Mouse (Mus musculus) neural tube, embryonic 11.5 days (tissue): ENCODE results near the gene Sgip1. TPM values are rescaled to one million over a fixed set of nuclear protein-coding genes. Genes with fewer than 3 reads are reported as not detected.

ENCODE experiments used
- ATAC-seq: fragments of 200-750 bp; cut with Nextera tagmentation; 2 replicates; pipeline ENCODE4 v1.8.0; 2017; ENCODE audit warnings: moderate number of reproducible peaks, mild to moderate bottlenecking, moderate TSS enrichment, moderate library complexity; ENCODE audit not compliant: insufficient read depth, low FRiP score, low TSS enrichment
- DNase-seq: peaks from one replicate; pipeline ENCODE4 v3.0.0-alpha.2; 2015; ENCODE audit warnings: low spot score
- H3K27ac ChIP-seq: fragments of 300-500 bp; sonication (generic); 2 replicates; pipeline ENCODE4 v1.5.1; 2014; ENCODE audit warnings: low read depth, mild to moderate bottlenecking, low read length
- H3K27me3 ChIP-seq: fragments of 300-500 bp; sonication (generic); 2 replicates; pipeline ENCODE4 v1.6.1; 2014; ENCODE audit warnings: mild to moderate bottlenecking, low read length, mixed read lengths; ENCODE audit not compliant: control insufficient read depth, insufficient read depth
- H3K36me3 ChIP-seq: fragments of 300-500 bp; sonication (generic); 2 replicates; pipeline ENCODE4 v1.6.1; 2014; ENCODE audit warnings: mild to moderate bottlenecking, low read length, moderate library complexity, mixed read lengths; ENCODE audit not compliant: control insufficient read depth, insufficient read depth
- H3K4me1 ChIP-seq: fragments of 300-500 bp; sonication (generic); 2 replicates; pipeline ENCODE4 v1.6.1; 2014; ENCODE audit warnings: low read length, mixed read lengths; ENCODE audit not compliant: control insufficient read depth, insufficient read depth
- H3K4me2 ChIP-seq: fragments of 300-500 bp; sonication (generic); 2 replicates; pipeline ENCODE4 v1.6.1; 2014; ENCODE audit warnings: low read depth, mild to moderate bottlenecking, moderate library complexity
- H3K4me3 ChIP-seq: fragments of 300-500 bp; sonication (generic); 2 replicates; pipeline ENCODE4 v1.5.1; 2014; ENCODE audit warnings: low read depth, low read length
- H3K9ac ChIP-seq: fragments of 300-500 bp; sonication (generic); 2 replicates; pipeline ENCODE4 v1.6.1; 2014; ENCODE audit warnings: mild to moderate bottlenecking, low read length
- H3K9me3 ChIP-seq: fragments of 300-500 bp; sonication (generic); 2 replicates; pipeline ENCODE4 v1.6.1; 2016; ENCODE audit warnings: low read length; ENCODE audit not compliant: control insufficient read depth
- WGBS: fragments of 180-500 bp; shearing (Covaris S2); extraction: QIAGEN DNeasy Blood & Tissue Kit; methylation state at CpG from one replicate; pipeline ENCODE4 v1.1.7; 2014; 5-methylcytosine and 5-hydroxymethylcytosine counted together
- polyA plus RNA-seq: library from polyadenylated mRNA; unstranded; fragments of >200 nt; fragmentation: Nextera tagmentation; extraction: Ambion mirVana; gene quantifications from 2 replicates; pipeline ENCODE4 v1.2.1, GENCODE M21; 2014

Sgip1 gene
- polyA plus RNA-seq, 1 experiment from 2014 or later: 20.0 TPM

DNA sequence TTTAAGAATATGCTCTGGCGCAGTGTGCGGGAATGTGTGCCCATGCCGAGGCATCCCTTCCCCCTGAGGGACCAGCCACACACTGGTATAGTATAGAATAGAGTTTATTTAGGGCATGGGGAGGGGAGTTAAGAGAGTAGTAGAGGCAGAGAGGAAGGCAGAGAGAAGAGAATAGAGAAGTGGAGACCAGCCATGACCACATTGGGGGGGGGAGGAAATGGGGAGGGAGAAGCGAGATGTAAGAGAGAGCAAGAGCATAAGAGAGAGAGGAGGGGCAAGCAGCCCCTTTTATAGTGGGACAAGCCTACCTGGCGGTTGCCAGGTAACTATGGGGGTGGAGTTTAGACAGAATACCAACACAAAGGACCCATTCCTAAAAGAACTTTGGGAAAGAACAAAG is 218.3 kb downstream of the Sgip1 start:
- DNase-seq (no peak), ATAC-seq (no peak)
- H3K9ac ChIP-seq: no peak overlapping the region
- no peaks in the 10 kb centered on the region for H3K27me3 ChIP-seq
- no peak overlapping the region for H3K4me2 ChIP-seq
- no peaks in the 10 kb centered on the region for H3K9me3 ChIP-seq
- no peaks in the 10 kb centered on the region for H3K4me1 ChIP-seq
- H3K4me3 ChIP-seq: no peak overlapping the region
- WGBS: 84% methylated on average over 5 of the region's 5 CpGs
- no peak overlapping the region for H3K27ac ChIP-seq
- no peaks in the 10 kb centered on the region for H3K36me3 ChIP-seq

DNA sequence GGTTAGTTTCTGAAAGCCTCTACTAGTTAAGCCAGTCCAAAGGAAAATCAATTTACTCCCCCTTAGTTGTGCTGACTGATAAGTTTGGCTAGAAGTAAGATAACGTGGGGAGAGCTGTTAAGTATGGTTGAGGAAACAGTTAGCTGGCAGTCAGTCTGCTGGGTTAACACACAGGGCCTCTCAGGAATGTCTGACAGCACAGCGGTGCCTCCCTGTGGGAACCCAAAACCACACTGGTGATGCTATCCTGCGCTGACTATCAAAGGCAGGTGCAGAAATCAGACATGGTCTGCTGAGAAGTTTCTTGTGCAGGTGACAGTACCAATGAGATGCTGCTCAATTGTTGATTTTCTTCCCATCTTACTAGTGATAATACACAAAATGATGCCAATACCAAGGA is 223.1 kb downstream of the Sgip1 start:
- no peaks in the 10 kb centered on the region for H3K36me3 ChIP-seq
- DNase-seq: no peak
- 82% methylated on average over 3 of the region's 3 CpGs for WGBS
- H3K27ac ChIP-seq: no peak overlapping the region
- H3K4me1 ChIP-seq: no peaks in the 10 kb centered on the region
- no peak for ATAC-seq
- no peaks in the 10 kb centered on the region for H3K9me3 ChIP-seq
- no peak overlapping the region for H3K9ac ChIP-seq
- H3K4me2 ChIP-seq: no peak overlapping the region
- H3K4me3 ChIP-seq: no peak overlapping the region
- no peaks in the 10 kb centered on the region for H3K27me3 ChIP-seq

DNA sequence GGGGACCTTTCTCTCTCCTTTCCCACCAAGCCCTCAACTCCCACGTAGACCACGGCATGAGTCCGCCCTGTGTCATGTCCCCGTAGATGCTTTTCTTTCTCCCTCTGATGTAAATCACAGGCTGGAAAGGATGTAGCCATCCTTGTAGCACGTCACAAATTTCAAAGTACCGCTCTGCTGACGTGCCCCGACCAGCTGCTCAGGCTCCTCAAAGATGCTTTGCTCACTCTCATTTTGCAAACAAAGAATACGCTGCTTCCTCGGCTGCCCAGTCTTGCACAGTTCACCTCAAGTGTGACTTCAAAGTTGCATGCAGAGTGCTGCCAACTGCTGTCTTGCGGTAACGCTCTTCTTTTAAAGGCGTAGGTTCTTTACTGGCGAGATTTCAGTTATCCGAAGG is 226.7 kb downstream of the Sgip1 start:
- Histone ChIP-seq H3K4me2 (no peak overlapping the region), H3K9ac (no peak overlapping the region), H3K27ac (no peak overlapping the region), H3K9me3 (no peaks in the 10 kb centered on the region), H3K4me3 (no peak overlapping the region), H3K36me3 (no peaks in the 10 kb centered on the region), H3K27me3 (no peaks in the 10 kb centered on the region), H3K4me1 (no peaks in the 10 kb centered on the region)
- DNase-seq (no peak), ATAC-seq (no peak)
- 84% methylated on average over 15 of the region's 15 CpGs for WGBS

DNA sequence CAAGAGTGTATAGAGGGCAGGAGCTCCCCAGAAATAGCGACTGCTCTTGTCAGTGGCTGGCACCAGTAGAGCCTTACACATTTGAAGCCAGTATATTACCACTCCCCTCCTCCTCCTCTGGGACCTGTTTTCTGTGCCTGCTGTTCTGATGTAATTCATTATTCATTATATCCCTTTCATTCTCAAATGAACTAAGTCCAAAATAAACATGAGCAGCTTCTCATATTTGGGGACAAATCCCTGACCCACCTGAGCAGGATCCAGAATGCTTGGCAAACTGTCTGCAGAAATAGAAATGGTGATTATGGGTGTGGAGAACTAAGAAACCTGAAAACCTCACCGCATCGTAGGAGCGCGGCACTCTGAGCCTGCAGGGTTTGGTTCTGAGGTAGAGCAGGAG is 228.5 kb downstream of the Sgip1 start:
- H3K27me3 ChIP-seq: no peaks in the 10 kb centered on the region
- H3K9me3 ChIP-seq: no peaks in the 10 kb centered on the region
- 93% methylated on average over 5 of the region's 5 CpGs for WGBS
- no peak for DNase-seq
- no peak overlapping the region for H3K27ac ChIP-seq
- H3K36me3 ChIP-seq: no peaks in the 10 kb centered on the region
- H3K9ac ChIP-seq: no peak overlapping the region
- ATAC-seq: no peak
- H3K4me1 ChIP-seq: no peaks in the 10 kb centered on the region
- no peak overlapping the region for H3K4me2 ChIP-seq
- H3K4me3 ChIP-seq: no peak overlapping the region

DNA sequence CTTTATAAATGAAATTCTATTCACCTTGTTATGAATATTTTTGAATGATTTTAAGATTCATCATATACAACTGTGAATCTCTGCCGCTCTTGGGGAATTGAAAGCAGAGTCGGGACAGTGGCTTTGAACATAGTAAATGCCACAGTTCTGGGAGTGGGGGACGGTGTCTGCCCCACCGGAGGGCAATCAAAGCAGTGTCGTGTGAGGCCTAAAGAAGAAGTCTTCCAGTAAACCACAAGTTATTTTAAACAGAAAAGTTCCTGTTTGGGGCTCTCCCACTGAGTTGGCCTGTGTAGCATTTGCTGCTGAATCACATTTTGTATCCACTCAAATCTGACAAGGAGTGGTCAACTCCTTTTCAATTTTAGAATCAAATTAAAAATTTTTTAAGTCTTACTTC is 230.1 kb downstream of the Sgip1 start:
- Histone ChIP-seq H3K9me3 (no peaks in the 10 kb centered on the region), H3K36me3 (no peaks in the 10 kb centered on the region), H3K27me3 (no peaks in the 10 kb centered on the region), H3K4me3 (no peak overlapping the region), H3K4me2 (no peak overlapping the region), H3K4me1 (no peaks in the 10 kb centered on the region), H3K9ac (no peak overlapping the region), H3K27ac (no peak overlapping the region)
- DNase-seq (no peak), ATAC-seq (no peak)
- 76% methylated on average over 5 of the region's 5 CpGs for WGBS

DNA sequence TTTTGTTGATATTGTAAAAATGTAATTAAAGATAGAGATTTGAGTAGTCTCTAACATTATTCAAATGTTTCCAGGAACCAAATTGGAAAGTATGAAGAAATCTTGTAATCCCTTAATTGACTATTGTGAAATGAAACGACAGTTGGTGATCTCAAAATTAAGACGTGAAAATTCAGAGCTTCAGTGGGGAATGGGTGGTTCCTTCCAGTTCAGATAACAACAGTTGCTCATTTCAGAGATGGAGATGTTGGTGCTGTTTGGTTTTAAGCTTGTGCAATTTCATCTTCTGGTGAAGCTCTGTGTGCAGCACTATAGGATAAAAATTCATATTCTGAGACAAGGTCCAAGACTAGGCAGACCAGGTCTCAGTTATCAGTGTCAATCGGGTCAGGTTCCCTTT is 231.0 kb downstream of the Sgip1 start:
- ATAC-seq (no peak), DNase-seq (no peak)
- no peak overlapping the region for H3K9ac ChIP-seq
- no peaks in the 10 kb centered on the region for H3K36me3 ChIP-seq
- H3K9me3 ChIP-seq: no peaks in the 10 kb centered on the region
- H3K27me3 ChIP-seq: no peaks in the 10 kb centered on the region
- H3K4me3 ChIP-seq: no peak overlapping the region
- no peaks in the 10 kb centered on the region for H3K4me1 ChIP-seq
- H3K27ac ChIP-seq: no peak overlapping the region
- 84% methylated on average over 3 of the region's 3 CpGs for WGBS
- H3K4me2 ChIP-seq: no peak overlapping the region

DNA sequence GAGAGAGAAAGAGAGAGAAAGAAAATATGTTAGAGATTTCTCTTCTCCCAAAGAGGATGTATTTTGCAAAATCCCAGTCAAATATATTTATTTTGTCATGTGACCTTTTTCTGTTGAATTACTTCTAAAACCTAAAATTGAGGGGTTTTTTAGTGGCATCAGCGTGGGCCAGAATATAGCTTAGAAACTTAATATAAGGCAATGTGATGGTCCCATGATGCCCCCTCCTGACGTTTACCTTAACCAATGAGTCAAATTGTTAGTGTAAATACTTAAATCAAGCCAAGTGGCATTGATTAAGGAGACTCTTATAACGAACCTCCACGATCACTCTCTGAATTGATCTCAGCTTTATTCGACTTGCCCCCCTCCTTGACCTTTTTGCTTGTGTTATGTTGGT is 233.1 kb downstream of the Sgip1 start:
- peaks cover 2% of the 10 kb centered on the region; the same call in 1 of the 2 replicates for H3K27me3 ChIP-seq
- H3K27ac ChIP-seq: no peak overlapping the region
- H3K4me3 ChIP-seq: no peak overlapping the region
- H3K9ac ChIP-seq: no peak overlapping the region
- no peak for ATAC-seq
- H3K4me1 ChIP-seq: peaks cover 6% of the 10 kb centered on the region; the same call in 1 of the 2 replicates
- no peak for DNase-seq
- no peaks in the 10 kb centered on the region for H3K9me3 ChIP-seq
- no peaks in the 10 kb centered on the region for H3K36me3 ChIP-seq
- H3K4me2 ChIP-seq: no peak overlapping the region
- 75% methylated on average over 5 of the region's 5 CpGs for WGBS

DNA sequence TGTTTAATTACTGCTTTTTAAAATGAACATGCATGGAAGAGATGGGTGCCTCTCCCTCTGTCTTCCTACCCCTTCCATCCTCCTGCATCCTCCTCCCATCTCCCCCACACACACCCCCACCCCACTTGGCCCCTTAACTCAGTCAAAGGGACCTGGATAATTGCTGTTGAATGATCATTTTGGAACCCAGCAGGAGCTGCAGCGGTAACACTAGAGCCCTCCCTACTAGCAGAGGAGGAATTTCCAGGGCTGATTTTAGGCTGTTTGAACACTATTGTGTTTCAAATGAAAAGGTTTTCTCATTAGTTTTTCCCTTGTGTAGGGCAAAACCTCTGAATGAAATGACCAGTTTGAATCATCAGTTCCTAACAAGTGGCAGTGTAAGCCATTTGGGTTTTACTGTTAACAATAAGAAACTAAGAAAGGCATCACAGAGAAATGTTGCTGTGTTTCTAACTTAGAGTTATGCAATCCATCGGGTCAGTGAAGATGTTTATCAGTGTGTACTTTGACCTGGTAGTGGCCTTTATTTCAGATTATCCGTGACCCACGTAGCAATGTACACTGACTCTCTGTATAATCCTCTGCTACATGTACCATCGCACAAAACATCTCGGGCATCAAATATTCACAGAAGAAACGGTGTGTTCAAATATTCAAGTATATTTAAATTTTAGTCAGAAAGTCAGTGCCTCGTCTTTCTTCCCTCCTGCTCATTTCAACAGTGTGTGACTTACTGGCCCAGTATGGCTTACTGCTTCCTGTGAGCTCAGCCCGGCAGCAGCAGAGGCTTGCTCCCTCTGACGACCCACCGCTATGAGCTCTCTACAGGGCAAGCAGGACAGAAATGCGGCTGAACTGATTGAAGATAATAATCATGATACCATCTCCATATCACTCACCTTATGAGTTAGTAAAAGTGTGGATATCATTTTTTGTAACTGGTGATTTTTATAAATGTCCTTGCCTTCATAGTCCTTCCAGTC is 235.5 kb downstream of the Sgip1 start:
- Histone ChIP-seq H3K4me3 (no peak overlapping the region), H3K4me1 (peaks cover 6% of the 10 kb centered on the region; the same call in 1 of the 2 replicates), H3K9me3 (no peaks in the 10 kb centered on the region), H3K4me2 (no peak overlapping the region), H3K27me3 (peaks cover 2% of the 10 kb centered on the region; the same call in 1 of the 2 replicates), H3K27ac (no peak overlapping the region), H3K36me3 (no peaks in the 10 kb centered on the region), H3K9ac (no peak overlapping the region)
- ATAC-seq (no peak; the same call in 1 of the 2 replicates), DNase-seq (no peak)
- 28% methylated on average over 12 of the region's 12 CpGs for WGBS
